Mouse (Mus musculus): ENCODE results near the gene Dop1a.

- no peak for TF ChIP-seq CTCF (IDR thresholded peaks at IDR 0.05; ENCODE audit: borderline replicate concordance, extremely low read depth, insufficient read depth, insufficient read length)
- TF ChIP-seq POLR2A (IDR thresholded peaks at IDR 0.05; ENCODE audit: borderline replicate concordance, extremely low read depth, insufficient read depth, insufficient read length, poor library complexity, severe bottlenecking), result no peak
These were observed 93.6 kb downstream of the Dop1a start for GRCm38 (mm10) chr9:86560543-86560942.
